Mouse (Mus musculus): ENCODE measurements around the gene Acsl1.

DNA sequence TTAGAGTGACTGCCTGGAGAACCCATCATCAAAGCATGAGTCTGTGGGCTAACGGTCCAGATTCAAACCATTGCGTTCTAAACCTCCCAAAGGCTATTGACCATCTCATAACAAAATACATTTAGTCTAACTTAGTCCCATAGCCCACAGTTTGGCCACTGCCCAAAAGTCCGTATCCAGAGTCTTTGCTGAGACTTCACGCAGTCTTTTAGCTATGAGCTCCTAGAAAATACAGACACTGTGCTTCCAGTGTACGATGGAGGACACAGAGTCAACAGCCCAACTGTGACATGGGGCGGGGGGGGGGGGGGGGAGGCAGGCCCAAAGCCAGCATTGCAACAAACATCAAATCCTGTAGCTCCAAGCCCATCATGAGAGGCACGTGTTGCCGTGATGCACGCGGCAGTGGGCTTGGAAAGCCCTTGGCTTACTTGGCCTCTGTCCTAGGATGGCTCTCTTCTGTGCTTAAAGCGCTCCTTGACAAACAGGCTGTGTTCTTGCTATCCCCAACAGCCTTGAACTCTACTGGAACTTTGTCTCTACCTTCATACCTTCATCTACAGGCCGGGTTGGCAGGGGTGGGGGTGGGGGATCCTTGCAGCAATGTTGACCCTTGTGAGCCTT, 32.3 kb downstream of the Acsl1 start:
- no peak for TF ChIP-seq EP300 (IDR thresholded peaks at IDR 0.05; ENCODE audit: low read depth)
- no peak for TF ChIP-seq CTCF (IDR thresholded peaks at IDR 0.05; ENCODE audit: low read depth)
